ENCODE assay signal across 9 mouse cellular contexts in genomic region chr8:12430900-12431737, GRCm38 (mm10). TPM values are rescaled to one million over a fixed set of nuclear protein-coding genes. Genes with fewer than 3 reads are reported as not detected.
DNase-seq lines count a peak whose midpoint lies in the region; ATAC-seq and TF ChIP-seq lines count a peak whose summit lies in the region.
"Had no signal": no experiment of that assay in that cellular context is flagged by ENCODE, and none has a peak within 500 bp of the region (broad histone marks: within the 10 kb centered on the region; RNA-seq: fewer than 3 reads in every experiment).

No protein-coding gene starts in this region.

- intact Hi-C loops in gastrocnemius, adult 2 months (cut with DNase I) = no loop called here

- peak; percentile 38 for ATAC-seq in forebrain, embryonic 15.5 days (replicated peaks)
- peak; percentile 47 for ATAC-seq in midbrain, embryonic 11.5 days (ENCODE audit: low FRiP score)
- no peak for ATAC-seq in megakaryocyte, adult 5-6 weeks (ENCODE audit: poor library complexity, severe bottlenecking)
- ATAC-seq in liver, embryonic 11.5 days (replicated peaks; ENCODE audit: low FRiP score) = no peak

- H3K4me2 ChIP-seq in forebrain, embryonic 15.5 days (replicated peaks) = peak overlapping the region; percentile 69
- peak overlapping the region; percentile 89 for H3K4me2 ChIP-seq in midbrain, embryonic 11.5 days
- H3K4me2 ChIP-seq in liver, embryonic 11.5 days = no peak overlapping the region

- H3K4me1 ChIP-seq in E14TG2a.4 (replicated peaks; ENCODE audit: low read depth, low read length) = peaks cover 88% of the 10 kb centered on the region
- peaks cover 75% of the 10 kb centered on the region for H3K4me1 ChIP-seq in forebrain, embryonic 15.5 days
- H3K4me1 ChIP-seq in midbrain, embryonic 11.5 days (ENCODE audit: control insufficient read depth, insufficient read depth, low read length) = peaks cover 56% of the 10 kb centered on the region
- H3K4me1 ChIP-seq in liver, embryonic 11.5 days (replicated peaks; ENCODE audit: control insufficient read depth, insufficient read depth, low read length) = no peaks in the 10 kb centered on the region

- no peak for TF ChIP-seq CTCF in gastrocnemius, adult 2 months (IDR thresholded peaks at IDR 0.05)
- no peak for TF ChIP-seq CTCF in E14TG2a.4 (conservative IDR thresholded peaks at IDR 0.05; ENCODE audit: low read length)

- DNase-seq in gastrocnemius, adult 2 months = no peak
- DNase-seq in gastrocnemius, postnatal 4 days (ENCODE audit: low spot score in 2 of 2) = no peak
- DNase-seq in midbrain, embryonic 11.5 days (ENCODE audit: low spot score, missing footprints) = peak; percentile 96
- no peak for DNase-seq in cerebellum, adult 18-20 months
- DNase-seq in liver, embryonic 11.5 days (ENCODE audit: low spot score) = no peak

- no peaks in the 10 kb centered on the region for H3K36me3 ChIP-seq in E14TG2a.4 (ENCODE audit: insufficient read depth, low read length)
- H3K36me3 ChIP-seq in forebrain, embryonic 15.5 days = no peaks in the 10 kb centered on the region
- no peaks in the 10 kb centered on the region for H3K36me3 ChIP-seq in midbrain, embryonic 11.5 days (ENCODE audit: control insufficient read depth, insufficient read depth, low read length)
- H3K36me3 ChIP-seq in liver, embryonic 11.5 days (ENCODE audit: control insufficient read depth, insufficient read depth, low read length) = no peaks in the 10 kb centered on the region

- H3K9ac ChIP-seq in forebrain, embryonic 15.5 days (replicated peaks) = peak overlapping the region; percentile 50
- peak overlapping the region; percentile 82 for H3K9ac ChIP-seq in midbrain, embryonic 11.5 days (ENCODE audit: low read length)
- no peak overlapping the region for H3K9ac ChIP-seq in liver, embryonic 11.5 days (ENCODE audit: low read depth, low read length)

- 2% methylated on average over 51 of the region's 51 CpGs for WGBS in forebrain, embryonic 15.5 days
- under 1% methylated on average over 51 of the region's 51 CpGs for WGBS in midbrain, embryonic 11.5 days
- 3% methylated on average over 51 of the region's 51 CpGs for WGBS in liver, embryonic 11.5 days

- no peaks in the 10 kb centered on the region for H3K9me3 ChIP-seq in E14TG2a.4 (ENCODE audit: low read length)
- H3K9me3 ChIP-seq in forebrain, embryonic 15.5 days = no peaks in the 10 kb centered on the region
- no peaks in the 10 kb centered on the region for H3K9me3 ChIP-seq in midbrain, embryonic 11.5 days (ENCODE audit: control insufficient read depth, low read length)
- no peaks in the 10 kb centered on the region for H3K9me3 ChIP-seq in liver, embryonic 11.5 days (ENCODE audit: control insufficient read depth, low read length)

- H3K27ac ChIP-seq in gastrocnemius, adult 2 months = no peak overlapping the region
- H3K27ac ChIP-seq in forebrain, embryonic 15.5 days (replicated peaks) = peak overlapping the region; percentile 85
- H3K27ac ChIP-seq in midbrain, embryonic 11.5 days (ENCODE audit: low read depth, low read length) = peak overlapping the region; percentile 96
- H3K27ac ChIP-seq in liver, embryonic 11.5 days (ENCODE audit: low read depth, low read length) = no peak overlapping the region

- peak overlapping the region; percentile 6; the same call in 1 of the 2 replicates for H3K4me3 ChIP-seq in gastrocnemius, adult 2 months
- H3K4me3 ChIP-seq in E14TG2a.4 (replicated peaks; ENCODE audit: low read length) = peak overlapping the region; percentile 69
- peak overlapping the region; percentile 39 for H3K4me3 ChIP-seq in forebrain, embryonic 15.5 days
- H3K4me3 ChIP-seq in midbrain, embryonic 11.5 days (ENCODE audit: low read depth, low read length) = peak overlapping the region; percentile 45
- no peak overlapping the region for H3K4me3 ChIP-seq in liver, embryonic 11.5 days (ENCODE audit: low read depth, low read length)

- peaks cover 48% of the 10 kb centered on the region for H3K27me3 ChIP-seq in E14TG2a.4 (ENCODE audit: insufficient read depth, low read length)
- H3K27me3 ChIP-seq in forebrain, embryonic 15.5 days = 0 out of 2 replicates have a peak, but pooled peaks cover 3% of the 10 kb centered on the region
- peaks cover 17% of the 10 kb centered on the region for H3K27me3 ChIP-seq in midbrain, embryonic 11.5 days (ENCODE audit: control insufficient read depth, insufficient read depth, low read length)
- H3K27me3 ChIP-seq in liver, embryonic 11.5 days (replicated peaks; ENCODE audit: control insufficient read depth, insufficient read depth, low read length) = peaks cover 78% of the 10 kb centered on the region

RNA-seq across cellular contexts. Expression of gene Sox1, which starts 36.0 kb away (rescaled TPM):
- total RNA-seq in gastrocnemius, adult 2 months (2021) = not detected
- total RNA-seq in gastrocnemius, postnatal 4 days (2021) = not detected
- 6.8 and 7.0 TPM in 2 replicates for polyA plus RNA-seq in forebrain, embryonic 15.5 days (2015; fragmentation: Nextera tagmentation; extraction: Ambion mirVana)
- 8.2 and 8.7 TPM in 2 replicates for polyA plus RNA-seq in midbrain, embryonic 11.5 days (2014; fragmentation: Nextera tagmentation; extraction: Ambion mirVana)
- not detected in 2 replicates for total RNA-seq in megakaryocyte, adult 5-6 weeks (2015)
- not detected in 2 replicates for total RNA-seq in megakaryocyte, adult 5-6 weeks (2017)
- not detected in 2 replicates for polyA plus RNA-seq in liver, embryonic 11.5 days (2014; fragmentation: Nextera tagmentation; extraction: Ambion mirVana)
- polyA plus RNA-seq: C2C12 had no signal

Comparison
In these comparisons a context has a peak if more than half of its experiments do, and no peak if none do; other contexts are left out.
1. H3K27ac ChIP-seq: peak in forebrain, embryonic 15.5 days (single experiment) and midbrain, embryonic 11.5 days (single experiment); none in gastrocnemius, adult 2 months (single experiment) and liver, embryonic 11.5 days (single experiment).
2. ATAC-seq: peak in forebrain, embryonic 15.5 days (single experiment) and midbrain, embryonic 11.5 days (single experiment); none in megakaryocyte, adult 5-6 weeks (single experiment) and liver, embryonic 11.5 days (single experiment).